Mouse (Mus musculus): ENCODE results near the gene Tex28. TPM values are rescaled to one million over a fixed set of nuclear protein-coding genes. Genes with fewer than 3 reads are reported as not detected.

Gene Tex28
- polyA plus RNA-seq, 1 experiment from 2014 or later = not detected

DNA sequence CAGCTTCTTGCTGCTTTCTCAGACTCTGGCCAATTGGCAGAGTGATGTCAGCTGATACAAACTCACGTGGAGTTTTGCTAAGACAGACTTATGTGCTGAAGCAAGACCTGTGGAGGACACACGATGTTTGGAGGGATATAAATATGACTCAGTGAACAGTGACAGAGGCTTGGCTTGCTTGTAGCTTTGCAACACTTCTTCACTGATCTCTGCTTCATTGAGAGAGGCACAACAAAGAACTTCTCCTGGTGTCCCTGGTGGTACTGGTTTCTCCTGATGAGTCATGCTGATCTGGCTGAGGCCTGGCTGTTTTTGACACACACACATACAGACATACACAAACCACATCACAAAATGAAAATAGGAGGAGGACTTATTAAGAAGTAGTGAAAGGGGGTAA is 61.7 kb downstream of the Tex28 start:
- no peak overlapping the region for H3K27ac ChIP-seq (ENCODE audit: low read length)
- no peaks in the 10 kb centered on the region for H3K4me1 ChIP-seq (ENCODE audit: control insufficient read depth, low read depth, low read length)
- H3K36me3 ChIP-seq (ENCODE audit: control insufficient read depth, insufficient read depth) = no peaks in the 10 kb centered on the region
- no peak overlapping the region for H3K4me3 ChIP-seq (ENCODE audit: low read depth, low read length)
- 34% methylated on average over 2 of the region's 2 CpGs for WGBS (ENCODE audit: insufficient replicate concordance)
- no peaks in the 10 kb centered on the region for H3K9me3 ChIP-seq (replicated peaks; ENCODE audit: control insufficient read depth, low read length)
- H3K27me3 ChIP-seq (ENCODE audit: control insufficient read depth, insufficient read depth, low read depth, low read length) = no peaks in the 10 kb centered on the region; the same call in 1 of the 2 replicates
- ATAC-seq (ENCODE audit: low read depth) = no peak
- no peak overlapping the region for H3K4me2 ChIP-seq (ENCODE audit: low read depth, low read length)
- H3K9ac ChIP-seq (ENCODE audit: low read depth, low read length) = no peak overlapping the region

DNA sequence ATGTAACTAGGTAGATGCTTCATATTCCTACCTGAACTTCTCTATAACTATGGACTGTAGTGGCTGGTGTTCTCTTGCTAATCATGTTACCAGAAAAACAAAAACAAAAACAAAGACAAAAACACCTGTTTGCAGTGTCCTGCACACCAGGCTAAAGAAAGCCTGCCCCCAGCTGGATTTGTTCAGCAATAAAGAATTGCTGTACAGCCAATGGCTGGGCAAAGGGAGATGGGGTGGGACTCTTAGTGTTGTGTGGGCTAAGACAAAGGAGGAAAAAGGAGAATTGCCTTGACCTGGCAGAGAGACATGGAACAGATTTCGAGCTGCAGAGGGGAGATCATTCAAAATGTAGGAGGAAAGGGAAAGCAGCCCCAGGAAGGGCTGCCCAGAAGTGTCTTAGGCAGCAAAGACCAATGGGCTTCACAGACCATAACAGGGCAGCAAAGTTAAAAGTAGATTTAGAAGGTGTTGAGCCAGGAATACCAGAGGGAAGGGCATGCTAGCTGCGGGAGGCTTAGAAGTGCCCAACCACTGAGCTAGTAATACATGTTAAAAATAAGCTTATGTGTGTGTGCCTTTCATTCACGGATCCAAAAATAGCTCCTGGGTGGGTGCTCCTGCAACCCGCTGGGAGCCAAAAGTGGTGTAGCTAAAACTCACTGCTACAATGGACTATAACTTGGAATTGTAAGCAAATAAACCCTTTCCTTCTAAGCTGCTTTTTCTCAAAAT is 64.0 kb downstream of the Tex28 start:
- WGBS (ENCODE audit: insufficient replicate concordance) = 37% methylated on average over 4 of the region's 4 CpGs
- H3K27ac ChIP-seq (ENCODE audit: low read length) = no peak overlapping the region
- H3K4me3 ChIP-seq (ENCODE audit: low read depth, low read length) = no peak overlapping the region
- no peak for ATAC-seq (ENCODE audit: low read depth)
- no peak overlapping the region for H3K9ac ChIP-seq (ENCODE audit: low read depth, low read length)
- no peaks in the 10 kb centered on the region for H3K36me3 ChIP-seq (ENCODE audit: control insufficient read depth, insufficient read depth)
- H3K9me3 ChIP-seq (replicated peaks; ENCODE audit: control insufficient read depth, low read length) = no peaks in the 10 kb centered on the region
- H3K4me2 ChIP-seq (ENCODE audit: low read depth, low read length) = no peak overlapping the region
- H3K27me3 ChIP-seq (ENCODE audit: control insufficient read depth, insufficient read depth, low read depth, low read length) = no peaks in the 10 kb centered on the region
- no peaks in the 10 kb centered on the region for H3K4me1 ChIP-seq (ENCODE audit: control insufficient read depth, low read depth, low read length)

Other genes with a start within 250 kb of the Tex28 start
- gene Arhgap4, start 246.0 kb downstream of the Tex28 start, polyA plus RNA-seq (2015; fragmentation: Nextera tagmentation; extraction: Ambion mirVana) = 6.6 and 7.7 TPM in 2 replicates
- 69.0 and 70.6 TPM in 2 replicates for gene Naa10, start 245.9 kb downstream of the Tex28 start, polyA plus RNA-seq (2015; fragmentation: Nextera tagmentation; extraction: Ambion mirVana)
- 21.3 and 24.6 TPM in 2 replicates for gene Renbp, start 237.0 kb downstream of the Tex28 start, polyA plus RNA-seq (2015; fragmentation: Nextera tagmentation; extraction: Ambion mirVana)
- gene Hcfc1, start 201.5 kb downstream of the Tex28 start, polyA plus RNA-seq (2015; fragmentation: Nextera tagmentation; extraction: Ambion mirVana) = 28.0 and 31.1 TPM in 2 replicates
- gene Irak1, start 143.9 kb downstream of the Tex28 start, polyA plus RNA-seq (2015; fragmentation: Nextera tagmentation; extraction: Ambion mirVana) = 19.9 and 25.7 TPM in 2 replicates
- gene Opn1mw, start 40.4 kb downstream of the Tex28 start, polyA plus RNA-seq (2015; fragmentation: Nextera tagmentation; extraction: Ambion mirVana) = not detected in 2 replicates
- gene Mecp2, start 32.5 kb downstream of the Tex28 start, polyA plus RNA-seq (2015; fragmentation: Nextera tagmentation; extraction: Ambion mirVana) = 5.5 and 5.7 TPM in 2 replicates
- not detected in 2 replicates for gene Tktl1, start 9.4 kb upstream of the Tex28 start, polyA plus RNA-seq (2015; fragmentation: Nextera tagmentation; extraction: Ambion mirVana)
- gene Flna, start 82.0 kb upstream of the Tex28 start, polyA plus RNA-seq (2015; fragmentation: Nextera tagmentation; extraction: Ambion mirVana) = 42.7 and 53.3 TPM in 2 replicates
- 7.4 and 7.7 TPM in 2 replicates for gene Emd, start 86.8 kb upstream of the Tex28 start, polyA plus RNA-seq (2015; fragmentation: Nextera tagmentation; extraction: Ambion mirVana)
- gene Rpl10, start 103.0 kb upstream of the Tex28 start, polyA plus RNA-seq (2015; fragmentation: Nextera tagmentation; extraction: Ambion mirVana) = 375 and 448 TPM in 2 replicates
- gene Taz, start 114.1 kb upstream of the Tex28 start, polyA plus RNA-seq (2015; fragmentation: Nextera tagmentation; extraction: Ambion mirVana) = 27.8 and 30.2 TPM in 2 replicates
- gene Dnase1l1, start 114.5 kb upstream of the Tex28 start, polyA plus RNA-seq (2015; fragmentation: Nextera tagmentation; extraction: Ambion mirVana) = 22.0 and 23.6 TPM in 2 replicates
- gene Atp6ap1, start 129.3 kb upstream of the Tex28 start, polyA plus RNA-seq (2015; fragmentation: Nextera tagmentation; extraction: Ambion mirVana) = 79.2 and 79.8 TPM in 2 replicates
- 57.2 and 63.5 TPM in 2 replicates for gene Gdi1, start 137.2 kb upstream of the Tex28 start, polyA plus RNA-seq (2015; fragmentation: Nextera tagmentation; extraction: Ambion mirVana)
- 25.0 and 30.2 TPM in 2 replicates for gene Fam50a, start 145.2 kb upstream of the Tex28 start, polyA plus RNA-seq (2015; fragmentation: Nextera tagmentation; extraction: Ambion mirVana)
- 1.2 and 1.5 TPM in 2 replicates for gene Plxna3, start 161.2 kb upstream of the Tex28 start, polyA plus RNA-seq (2015; fragmentation: Nextera tagmentation; extraction: Ambion mirVana)
- gene Lage3, start 185.8 kb upstream of the Tex28 start, polyA plus RNA-seq (2015; fragmentation: Nextera tagmentation; extraction: Ambion mirVana) = 35.8 and 42.0 TPM in 2 replicates
- gene Ubl4a, start 205.4 kb upstream of the Tex28 start, polyA plus RNA-seq (2015; fragmentation: Nextera tagmentation; extraction: Ambion mirVana) = 37.1 and 39.3 TPM in 2 replicates
- gene Slc10a3, start 205.5 kb upstream of the Tex28 start, polyA plus RNA-seq (2015; fragmentation: Nextera tagmentation; extraction: Ambion mirVana) = 6.1 TPM in 2 replicates
- 13.1 and 14.2 TPM in 2 replicates for gene Fam3a, start 225.4 kb upstream of the Tex28 start, polyA plus RNA-seq (2015; fragmentation: Nextera tagmentation; extraction: Ambion mirVana)
- gene Ikbkg, start 225.5 kb upstream of the Tex28 start, polyA plus RNA-seq (2015; fragmentation: Nextera tagmentation; extraction: Ambion mirVana) = 29.4 and 29.7 TPM in 2 replicates

All from liver, embryonic 16.5 days (tissue).